Mouse (Mus musculus) hindbrain, embryonic 16.5 days (tissue): Measurements from ENCODE around the gene Rrbp1. TPM values are rescaled to one million over a fixed set of nuclear protein-coding genes. Genes with fewer than 3 reads are reported as not detected.

Experiments
- ATAC-seq: fragments of 200-750 bp; cut with Nextera tagmentation; 2 replicates; pipeline ENCODE4 v1.8.0; 2017; ENCODE audit warnings: moderate TSS enrichment, moderate library complexity
- H3K27ac ChIP-seq: fragments of 300-500 bp; sonication (generic); 2 replicates; pipeline ENCODE4 v1.5.1; 2014; ENCODE audit warnings: low read depth, mild to moderate bottlenecking, control low read depth, low read length, moderate library complexity
- H3K27me3 ChIP-seq: fragments of 300-500 bp; sonication (generic); replicated peaks from 2 replicates; pipeline ENCODE4 v1.6.1; 2014; ENCODE audit warnings: low read length; ENCODE audit not compliant: control insufficient read depth, insufficient read depth
- H3K36me3 ChIP-seq: fragments of 300-500 bp; sonication (generic); 2 replicates; pipeline ENCODE4 v1.6.1; 2014; ENCODE audit warnings: mild to moderate bottlenecking, low read length, moderate library complexity, mixed read lengths; ENCODE audit not compliant: control insufficient read depth, insufficient read depth
- H3K4me1 ChIP-seq: fragments of 300-500 bp; sonication (generic); 2 replicates; pipeline ENCODE4 v1.6.1; 2014; ENCODE audit warnings: low read depth, low read length; ENCODE audit not compliant: control insufficient read depth, insufficient read depth
- H3K4me2 ChIP-seq: fragments of 300-500 bp; sonication (generic); 2 replicates; pipeline ENCODE4 v1.6.1; 2014; ENCODE audit warnings: mild to moderate bottlenecking, low read length, control low read depth, moderate library complexity
- H3K4me3 ChIP-seq: fragments of 300-500 bp; sonication (generic); 2 replicates; pipeline ENCODE4 v1.5.1; 2014; ENCODE audit warnings: mild to moderate bottlenecking, low read length, control low read depth, moderate library complexity
- H3K9ac ChIP-seq: fragments of 300-500 bp; sonication (generic); 2 replicates; pipeline ENCODE4 v1.6.1; 2014; ENCODE audit warnings: low read depth, mild to moderate bottlenecking, control low read depth, low read length, moderate library complexity
- H3K9me3 ChIP-seq: fragments of 300-500 bp; sonication (generic); 2 replicates; pipeline ENCODE4 v1.6.1; 2014; ENCODE audit warnings: mild to moderate bottlenecking, low read length, moderate library complexity; ENCODE audit not compliant: control insufficient read depth
- WGBS: fragments of 180-500 bp; shearing (Covaris S2); extraction: QIAGEN DNeasy Blood & Tissue Kit; methylation state at CpG from one replicate; pipeline ENCODE4 v1.1.7; 2014; 5-methylcytosine and 5-hydroxymethylcytosine counted together
- polyA plus RNA-seq: library from polyadenylated mRNA; unstranded; fragments of >200 nt; fragmentation: Nextera tagmentation; extraction: Ambion mirVana; gene quantifications from 2 replicates; pipeline ENCODE4 v1.2.1, GENCODE M21; 2015

The Rrbp1 gene
- 29.2 and 32.8 TPM in 2 replicates for polyA plus RNA-seq

- H3K27me3 ChIP-seq = no peaks in the 10 kb centered on the region
- peaks cover 14% of the 10 kb centered on the region for H3K4me1 ChIP-seq
- peak within 1 kb of the TSS; percentile 68 for H3K4me2 ChIP-seq
- peak within 1 kb of the TSS; percentile 90 for H3K27ac ChIP-seq
- no peaks in the 10 kb centered on the region for H3K9me3 ChIP-seq
- H3K9ac ChIP-seq = peak within 1 kb of the TSS; percentile 88
- 0% methylated on average over 30 of the region's 53 CpGs for WGBS
- H3K36me3 ChIP-seq = no peaks in the 10 kb centered on the region
- H3K4me3 ChIP-seq = peak within 1 kb of the TSS; percentile 94
- ATAC-seq = peak; percentile 99
Measured at GRCm38 (mm10) chr2:144011080-144011551, at the start of gene Rrbp1. Rrbp1 (minus strand) TSS chr2:144011263.

GRCm38 (mm10) chr2:144057735-144058134, 46.7 kb upstream of the Rrbp1 start:
- ATAC-seq = peak; percentile 58; the same call in 1 of the 2 replicates
- H3K36me3 ChIP-seq = no peaks in the 10 kb centered on the region
- WGBS = 49% methylated on average over 2 of the region's 2 CpGs

GRCm38 (mm10) chr2:144052410-144053065, 41.5 kb upstream of the Rrbp1 start:
- no peak overlapping the region for H3K27ac ChIP-seq
- no peaks in the 10 kb centered on the region for H3K4me1 ChIP-seq
- H3K4me2 ChIP-seq = no peak overlapping the region
- no peaks in the 10 kb centered on the region for H3K9me3 ChIP-seq
- peak; percentile 92 for ATAC-seq
- H3K27me3 ChIP-seq = no peaks in the 10 kb centered on the region
- H3K4me3 ChIP-seq = no peak overlapping the region
- H3K36me3 ChIP-seq = no peaks in the 10 kb centered on the region
- WGBS = 79% methylated on average over 8 of the region's 8 CpGs
- H3K9ac ChIP-seq = no peak overlapping the region

More at GRCm38 (mm10) chr2:144057735-144058134, 46.7 kb upstream of the Rrbp1 start:
- no peaks in the 10 kb centered on the region for H3K4me1 ChIP-seq
- H3K4me3 ChIP-seq = no peak overlapping the region
- H3K9me3 ChIP-seq = no peaks in the 10 kb centered on the region
- no peak overlapping the region for H3K27ac ChIP-seq
- H3K27me3 ChIP-seq = no peaks in the 10 kb centered on the region
- no peak overlapping the region for H3K4me2 ChIP-seq
- H3K9ac ChIP-seq = no peak overlapping the region

GRCm38 (mm10) chr2:144050861-144051260, 39.8 kb upstream of the Rrbp1 start:
- Histone ChIP-seq H3K9ac (no peak overlapping the region), H3K4me3 (no peak overlapping the region), H3K4me1 (peaks cover 6% of the 10 kb centered on the region; the same call in 1 of the 2 replicates), H3K36me3 (no peaks in the 10 kb centered on the region), H3K27me3 (no peaks in the 10 kb centered on the region), H3K9me3 (no peaks in the 10 kb centered on the region), H3K27ac (no peak overlapping the region), H3K4me2 (no peak overlapping the region)
- WGBS = 93% methylated on average over 6 of the region's 6 CpGs
- no peak for ATAC-seq

GRCm38 (mm10) chr2:144050146-144050680, 39.1 kb upstream of the Rrbp1 start:
- no peak for ATAC-seq
- Histone ChIP-seq H3K27ac (no peak overlapping the region), H3K27me3 (no peaks in the 10 kb centered on the region), H3K4me1 (peaks cover 6% of the 10 kb centered on the region; the same call in 1 of the 2 replicates), H3K36me3 (no peaks in the 10 kb centered on the region), H3K9ac (no peak overlapping the region), H3K4me2 (no peak overlapping the region), H3K9me3 (no peaks in the 10 kb centered on the region), H3K4me3 (no peak overlapping the region)
- 79% methylated on average over 8 of the region's 8 CpGs for WGBS

- Histone ChIP-seq H3K4me3 (no peak overlapping the region), H3K9ac (no peak overlapping the region), H3K9me3 (peaks cover 8% of the 10 kb centered on the region), H3K4me2 (no peak overlapping the region), H3K36me3 (no peaks in the 10 kb centered on the region), H3K4me1 (peaks cover 6% of the 10 kb centered on the region; the same call in 1 of the 2 replicates), H3K27ac (no peak overlapping the region), H3K27me3 (no peaks in the 10 kb centered on the region)
- ATAC-seq = no peak
- WGBS = 82% methylated on average over 11 of the region's 11 CpGs
Measured at GRCm38 (mm10) chr2:144046916-144047315, 35.9 kb upstream of the Rrbp1 start.

GRCm38 (mm10) chr2:144045756-144046560, 34.9 kb upstream of the Rrbp1 start:
- Histone ChIP-seq H3K4me1 (peaks cover 6% of the 10 kb centered on the region; the same call in 1 of the 2 replicates), H3K9ac (no peak overlapping the region), H3K4me3 (no peak overlapping the region), H3K36me3 (no peaks in the 10 kb centered on the region), H3K27me3 (no peaks in the 10 kb centered on the region), H3K27ac (no peak overlapping the region), H3K4me2 (no peak overlapping the region), H3K9me3 (peaks cover 8% of the 10 kb centered on the region)
- 72% methylated on average over 5 of the region's 5 CpGs for WGBS
- ATAC-seq = peak; percentile 77

- Histone ChIP-seq H3K36me3 (no peaks in the 10 kb centered on the region), H3K4me1 (peaks cover 6% of the 10 kb centered on the region; the same call in 1 of the 2 replicates), H3K4me2 (no peak overlapping the region), H3K27ac (no peak overlapping the region), H3K9me3 (peaks cover 8% of the 10 kb centered on the region), H3K27me3 (no peaks in the 10 kb centered on the region), H3K9ac (no peak overlapping the region), H3K4me3 (no peak overlapping the region)
- 70% methylated on average over 6 of the region's 6 CpGs for WGBS
- ATAC-seq = no peak
Measured at GRCm38 (mm10) chr2:144044726-144045125, 33.7 kb upstream of the Rrbp1 start.

GRCm38 (mm10) chr2:144032664-144033063, 21.6 kb upstream of the Rrbp1 start, which contains the start of gene Banf2:
Banf2 (plus strand) TSS chr2:144033059.
- Histone ChIP-seq H3K9ac (no peak within 1 kb of the TSS), H3K36me3 (no peaks in the 10 kb centered on the region), H3K4me3 (no peak within 1 kb of the TSS), H3K9me3 (no peaks in the 10 kb centered on the region), H3K4me1 (no peaks in the 10 kb centered on the region), H3K27ac (no peak within 1 kb of the TSS), H3K27me3 (no peaks in the 10 kb centered on the region), H3K4me2 (no peak within 1 kb of the TSS)
- no peak for ATAC-seq
- WGBS = 84% methylated on average over 2 of the region's 2 CpGs
